Mouse (Mus musculus) urinary bladder, adult 18-20 months (tissue): ENCODE measurements around the gene Nek3.

Source experiments
- DNase-seq, 2 experiments: peaks; one replicate each; pipeline ENCODE4 v3.0.0; 2022; ENCODE audit warnings: low spot score in 2 of 2, mixed read lengths in 2 of 2

Nek3 gene

DNA sequence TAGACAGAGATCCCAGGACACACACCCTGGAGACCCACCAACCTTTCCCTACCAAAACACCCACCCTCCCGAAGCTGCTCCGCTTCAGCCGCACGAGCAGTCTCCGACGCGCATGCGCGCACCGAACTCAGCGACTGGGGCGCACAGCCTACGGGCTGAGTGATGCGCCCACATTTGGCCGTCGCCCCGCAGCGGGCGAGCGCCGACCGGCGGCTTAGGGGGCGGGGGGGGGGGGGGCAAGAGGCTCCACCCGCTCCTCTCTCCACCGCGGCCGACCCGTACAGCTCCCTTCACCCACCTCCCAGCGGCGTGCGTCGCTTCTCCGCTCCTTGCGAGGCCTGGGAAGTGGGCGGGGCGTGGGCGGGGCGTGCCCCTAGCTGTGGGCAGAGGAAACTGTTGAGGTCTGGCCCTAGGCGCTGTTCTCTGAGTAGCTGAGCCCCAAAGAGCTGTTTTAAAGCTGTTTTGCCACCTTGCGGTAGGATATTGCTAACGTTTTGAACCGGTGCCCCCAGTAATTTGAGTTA, at the start of gene Nek3:
TSS of gene Nek3 (minus strand) at position 356 of the 524 bp plus-strand sequence.
- DNase-seq: peak; percentile 55 to 68

DNA sequence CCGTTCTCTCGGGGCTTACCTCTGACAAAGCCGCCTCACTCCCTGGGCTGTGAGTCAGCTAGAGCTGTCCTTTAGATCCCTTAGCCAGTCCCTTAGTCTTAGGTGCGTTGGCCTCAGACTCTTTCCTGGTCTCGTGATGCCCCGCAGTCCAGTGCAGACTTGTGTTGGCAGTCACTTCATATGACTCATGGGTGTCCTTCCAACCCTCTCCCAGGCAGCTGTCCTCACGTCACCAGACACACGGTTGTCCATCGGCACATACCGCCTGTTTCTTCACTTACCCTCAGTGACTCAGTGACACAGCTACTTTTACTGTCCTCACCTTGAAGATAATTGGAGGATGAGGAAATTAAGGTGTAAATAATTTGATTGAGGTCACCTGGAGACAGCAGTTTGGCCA, 48.6 kb upstream of the Nek3 start:
- peak; percentile 31 to 49 for DNase-seq

DNA sequence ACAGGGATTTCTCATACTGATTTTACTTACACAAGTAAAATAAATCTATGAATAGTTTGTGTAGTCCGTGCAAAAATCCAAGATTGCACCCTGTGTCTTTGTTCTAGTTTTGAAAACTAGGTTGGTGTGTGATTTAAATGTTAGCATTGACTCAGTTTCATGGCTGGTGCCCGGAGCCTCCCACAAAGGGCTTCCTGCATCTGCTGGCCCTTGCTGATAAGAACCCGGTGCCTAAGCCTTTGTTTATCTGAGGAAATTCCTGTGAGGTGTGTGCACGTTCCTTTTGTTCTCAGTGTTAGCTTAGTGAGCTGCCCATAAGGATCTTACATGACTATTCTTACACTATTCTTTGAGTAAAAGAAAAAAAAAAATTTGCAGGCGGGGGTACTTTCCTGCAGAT, 42.8 kb upstream of the Nek3 start:
- DNase-seq: peak in 1 of 2 experiments; percentile 28

DNA sequence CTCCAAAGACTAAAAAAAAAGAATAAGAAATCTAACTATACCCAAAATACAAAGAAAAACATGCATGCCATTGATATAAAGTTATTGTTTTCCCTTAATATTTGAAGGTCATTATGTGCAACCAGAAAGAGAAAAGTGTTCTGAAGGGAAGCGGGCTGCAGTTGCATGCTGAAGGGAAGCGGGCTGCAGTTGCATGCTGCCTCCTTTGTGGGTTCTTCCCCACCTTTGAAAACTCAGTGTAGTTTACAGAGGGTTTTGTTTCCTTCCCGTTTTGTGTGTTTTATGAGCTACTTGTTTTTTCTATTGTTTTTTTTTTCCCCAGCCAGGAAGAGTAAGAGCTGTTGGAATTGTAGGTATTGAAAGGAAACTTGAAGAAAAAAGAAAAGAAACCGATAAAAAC, 41.3 kb upstream of the Nek3 start:
- no peak for DNase-seq

DNA sequence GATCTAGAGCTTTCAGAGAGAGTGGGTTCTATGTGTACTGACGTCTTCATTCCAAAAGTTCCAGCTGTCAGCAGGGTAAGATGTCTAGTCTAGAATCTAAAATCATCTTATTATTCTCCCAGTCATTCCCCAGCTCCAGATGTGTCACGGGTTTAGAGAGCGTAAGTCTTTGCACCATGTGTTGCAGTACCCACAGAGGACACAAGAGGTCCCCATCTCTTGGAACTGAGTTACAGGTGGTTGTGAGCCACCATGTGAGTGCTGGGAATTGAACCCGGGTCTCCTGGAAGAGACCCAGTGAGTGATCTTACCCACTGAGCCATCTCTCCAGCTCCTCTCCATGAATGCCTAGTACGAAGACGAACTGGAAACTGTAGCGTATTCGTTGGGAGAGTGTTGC, 33.2 kb upstream of the Nek3 start:
- DNase-seq: no peak

DNA sequence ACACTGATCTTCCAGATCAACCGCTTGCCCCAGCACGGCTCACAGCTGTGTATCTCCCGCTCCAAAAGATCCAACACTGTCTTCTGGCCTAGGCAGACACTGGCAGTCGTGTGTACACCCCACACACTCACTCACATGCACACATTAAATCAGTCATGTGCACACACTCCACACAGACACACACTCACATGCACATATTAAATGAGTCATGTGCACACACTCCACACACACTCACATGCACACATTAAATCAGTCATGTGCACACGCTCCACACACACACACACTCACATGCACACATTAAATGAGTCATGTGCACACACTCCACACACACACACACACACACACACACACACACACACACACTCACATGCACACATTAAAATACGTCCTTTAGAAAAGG, 31.7 kb upstream of the Nek3 start:
- DNase-seq: no peak

DNA sequence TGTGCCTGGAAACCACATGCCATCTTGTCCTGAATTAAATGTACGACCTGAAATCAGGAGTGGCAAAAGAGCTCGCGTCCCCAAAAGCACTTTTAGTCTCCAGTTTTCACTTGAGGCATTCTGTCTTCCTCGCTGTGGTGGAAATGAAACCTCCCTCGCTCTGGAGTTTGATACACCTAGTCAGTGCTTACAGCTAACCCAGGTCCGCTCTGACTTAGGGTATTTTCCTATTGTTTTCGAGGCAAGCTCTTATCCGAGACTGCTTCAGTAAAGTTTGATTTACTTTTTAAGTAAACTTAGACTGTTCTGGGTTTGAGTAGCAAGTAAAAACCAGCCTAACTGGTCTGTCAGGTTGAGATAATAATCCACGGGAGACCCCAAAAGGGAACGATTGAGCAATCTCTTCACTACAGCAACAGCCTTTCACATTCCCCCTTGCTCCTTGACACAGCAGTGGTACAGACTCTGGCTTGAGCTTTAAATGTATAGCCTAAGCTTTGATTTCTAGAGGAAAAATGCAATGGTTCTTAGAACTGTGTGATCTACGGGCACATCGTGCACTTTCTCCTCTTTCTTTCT, 27.3 kb upstream of the Nek3 start:
- peak; percentile 37 to 45 for DNase-seq

DNA sequence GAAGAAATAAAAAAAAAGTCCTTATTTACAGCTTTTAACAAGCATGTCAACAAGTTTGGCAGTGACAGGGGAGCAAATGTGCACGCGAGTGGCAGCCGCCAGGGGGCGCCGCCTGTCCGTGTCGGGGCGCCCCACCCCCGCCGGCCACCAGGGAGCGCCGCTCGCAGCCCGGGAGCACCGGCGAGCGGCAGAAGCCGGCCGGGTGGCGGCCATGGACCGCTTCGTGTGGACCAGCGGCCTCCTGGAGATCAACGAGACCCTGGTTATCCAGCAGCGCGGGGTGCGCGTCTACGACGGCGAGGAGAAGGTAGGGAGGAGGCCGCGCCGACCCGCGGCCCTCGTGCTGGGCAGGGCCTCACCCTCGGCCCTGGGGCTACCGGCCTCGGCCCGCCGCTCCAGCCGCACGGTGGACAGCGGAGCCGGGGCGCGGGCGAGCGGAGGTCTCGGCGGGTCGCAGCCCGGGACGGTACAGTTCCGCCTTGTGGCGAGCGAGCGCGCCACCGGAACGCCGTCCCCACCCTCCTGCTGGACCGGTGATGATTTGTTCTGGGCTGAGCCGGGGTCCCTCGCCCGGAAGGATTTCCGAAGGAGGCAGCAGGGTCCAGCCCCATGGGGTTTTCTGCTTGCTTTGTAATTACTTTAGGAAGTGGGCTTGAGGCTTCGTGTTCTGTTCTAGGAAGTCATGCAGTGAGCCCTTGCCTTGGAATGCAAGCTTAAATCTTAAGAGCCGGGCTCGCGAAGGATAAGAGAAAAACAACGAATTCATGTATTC, 26.6 kb upstream of the Nek3 start, which contains the start of gene Vps36:
TSS of gene Vps36 (plus strand) at position 150 of the 772 bp plus-strand sequence.
- peak; percentile 79 to 86 for DNase-seq

DNA sequence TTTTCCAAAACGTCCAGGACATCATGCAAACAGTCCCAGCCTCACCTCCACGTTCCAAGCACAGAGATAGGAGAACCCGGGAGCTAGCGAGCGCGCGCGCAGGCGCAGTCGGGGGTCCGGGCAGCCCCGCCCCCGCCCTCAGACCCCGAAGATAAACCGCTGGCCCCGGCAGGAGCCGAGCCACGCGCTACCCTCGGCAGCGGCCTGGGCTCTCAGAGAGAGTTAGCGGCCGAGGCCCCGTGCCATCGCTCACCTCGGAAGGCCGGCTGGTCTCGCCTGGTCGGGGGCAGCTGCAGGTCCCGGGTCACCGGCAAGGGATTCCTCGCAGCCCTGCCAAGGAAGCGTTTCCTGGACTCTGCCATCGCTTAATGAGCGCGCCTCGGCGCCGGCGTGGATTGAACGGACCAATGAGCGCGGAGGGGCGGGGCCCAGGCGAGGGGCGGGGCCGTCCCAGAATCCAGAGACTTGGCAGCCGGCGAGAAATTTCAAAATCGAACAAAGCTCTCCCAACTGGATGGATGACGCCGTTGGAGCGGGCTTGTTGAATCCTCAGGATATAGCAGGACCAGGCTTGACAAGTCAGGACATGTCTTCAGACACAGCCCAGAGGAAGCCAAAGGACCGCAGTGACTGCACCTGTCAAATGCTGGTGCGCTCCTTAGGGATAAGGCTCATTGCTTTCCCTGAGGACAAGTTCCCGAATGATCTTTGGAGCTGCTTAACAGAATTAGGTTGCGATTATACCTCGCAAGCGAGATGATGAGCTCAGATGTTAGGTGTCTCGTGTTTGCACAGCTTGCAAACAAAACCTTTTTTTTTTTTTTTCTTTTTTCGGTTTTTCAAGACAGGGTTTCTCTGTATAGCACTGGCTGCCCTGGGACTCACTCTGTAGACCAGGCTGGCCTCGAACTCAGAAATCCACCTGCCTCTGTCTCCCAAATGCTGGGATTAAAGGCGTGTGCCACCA, 19.5 kb upstream of the Nek3 start, which contains the start of gene Ckap2:
TSS of gene Ckap2 (minus strand) at position 389 of the 967 bp plus-strand sequence.
- peak; percentile 81 for DNase-seq

DNA sequence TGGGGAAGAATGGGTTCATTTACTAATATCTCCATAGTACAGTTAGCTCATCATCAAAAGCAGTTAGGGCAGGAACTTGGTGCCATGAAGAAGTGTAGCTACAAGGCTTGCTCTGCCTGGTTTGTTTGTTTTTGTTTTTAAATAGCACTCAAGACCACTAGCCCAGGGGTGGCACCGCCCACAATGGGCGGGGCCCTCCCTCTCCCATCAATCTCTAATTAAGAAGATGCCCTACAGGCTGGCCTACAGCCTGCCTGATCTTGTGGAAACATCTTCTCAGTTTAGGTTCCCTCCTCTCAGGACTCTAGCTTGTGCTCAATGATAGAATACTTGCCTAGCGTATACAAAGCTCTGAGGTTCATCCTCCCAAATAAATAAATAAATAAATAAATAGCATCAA, 18.6 kb upstream of the Nek3 start:
- DNase-seq: no peak

DNA sequence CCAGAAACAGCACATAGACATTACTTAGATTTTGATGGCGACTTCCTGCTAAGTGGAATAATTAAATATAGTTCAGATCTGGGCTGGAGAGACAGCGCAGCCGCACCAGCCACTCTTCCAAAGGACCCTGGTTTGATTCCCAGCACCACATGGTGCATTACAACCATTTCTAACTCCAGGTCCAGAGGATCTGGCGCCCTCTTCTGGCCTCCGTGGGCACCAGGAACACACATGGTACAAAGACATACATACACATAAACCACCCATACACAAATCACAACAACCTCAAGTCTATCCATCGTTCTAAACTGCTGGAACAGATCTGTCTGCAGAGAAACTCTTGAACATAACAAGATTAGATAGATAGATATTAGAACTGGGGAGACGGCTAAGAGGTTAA, 9.7 kb upstream of the Nek3 start:
- no peak for DNase-seq

DNA sequence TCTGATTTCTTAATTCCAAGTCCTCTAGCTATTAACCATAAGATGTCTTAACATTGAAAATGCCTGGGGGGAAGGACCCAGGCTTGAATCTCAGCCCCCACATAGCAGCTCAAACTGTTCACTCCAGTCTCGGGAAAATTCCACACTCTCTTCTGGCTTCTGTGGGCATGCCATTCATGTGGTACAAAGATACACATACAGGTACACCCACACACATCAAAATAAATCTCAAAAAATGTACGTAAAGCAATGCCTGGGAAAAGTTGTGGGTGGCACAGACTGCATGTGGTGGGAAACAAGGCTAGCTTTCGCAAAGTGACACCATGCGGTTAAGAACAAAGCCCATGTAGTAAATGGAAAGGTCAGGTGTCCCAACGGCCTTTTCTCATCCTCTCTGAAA, 2.9 kb upstream of the Nek3 start:
- DNase-seq: no peak

DNA sequence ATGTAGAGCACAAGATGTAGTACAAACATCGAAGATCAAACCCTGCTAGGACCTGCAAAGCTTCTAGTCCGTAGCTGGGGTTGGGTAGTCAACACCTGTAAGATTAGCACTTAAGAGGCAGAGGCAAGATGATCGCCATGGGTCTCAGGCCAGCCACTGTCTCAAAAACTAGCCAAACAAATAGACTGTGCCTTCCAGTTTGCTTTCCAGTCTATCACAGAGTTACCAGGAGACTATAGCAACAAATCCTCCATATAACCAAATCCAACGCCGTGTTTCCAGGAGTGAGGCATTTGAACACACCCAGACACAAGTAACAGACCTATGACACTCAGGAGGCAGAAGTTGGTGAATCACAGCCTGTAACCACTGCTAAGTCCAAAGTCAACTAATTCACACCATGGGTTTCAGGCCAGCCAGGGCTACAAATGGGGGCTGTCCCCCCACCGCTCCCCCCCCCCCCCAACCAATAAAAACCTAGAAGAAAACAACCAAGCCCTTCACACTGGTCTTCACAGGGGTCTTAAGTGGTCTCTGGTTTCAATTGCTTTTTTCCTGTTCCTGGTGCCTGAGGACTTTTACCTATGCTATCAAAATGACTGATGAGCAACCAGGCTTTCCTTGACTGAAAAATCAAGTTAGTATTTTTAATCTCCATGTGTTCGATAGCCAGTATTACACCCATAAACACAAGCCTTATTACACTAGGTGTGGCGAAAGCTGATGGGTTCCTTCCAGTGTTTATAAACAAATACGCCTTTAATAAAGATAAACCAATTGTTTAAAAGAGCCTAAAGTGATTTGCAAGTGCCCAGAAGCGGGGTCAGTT, 770 bp downstream of the Nek3 start:
- DNase-seq: no peak

DNA sequence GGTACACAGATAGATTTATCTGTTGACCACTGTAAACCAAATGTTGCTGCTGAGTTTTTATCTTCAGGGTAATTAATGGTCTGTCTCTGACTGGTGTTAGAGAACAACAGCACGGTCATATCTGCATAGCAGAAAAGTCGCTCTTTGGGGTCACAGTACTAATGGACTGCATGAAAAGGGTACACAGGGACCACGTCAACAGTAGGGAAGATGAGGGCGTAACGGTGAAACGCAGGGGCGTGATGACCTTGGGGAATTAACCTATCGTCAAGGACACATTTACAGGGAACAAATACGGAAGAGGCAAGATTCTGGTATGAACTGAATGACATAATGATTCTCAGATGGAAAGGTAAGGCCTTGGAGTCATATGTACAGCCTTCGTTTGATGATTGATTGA, 1.8 kb downstream of the Nek3 start:
- DNase-seq: no peak

DNA sequence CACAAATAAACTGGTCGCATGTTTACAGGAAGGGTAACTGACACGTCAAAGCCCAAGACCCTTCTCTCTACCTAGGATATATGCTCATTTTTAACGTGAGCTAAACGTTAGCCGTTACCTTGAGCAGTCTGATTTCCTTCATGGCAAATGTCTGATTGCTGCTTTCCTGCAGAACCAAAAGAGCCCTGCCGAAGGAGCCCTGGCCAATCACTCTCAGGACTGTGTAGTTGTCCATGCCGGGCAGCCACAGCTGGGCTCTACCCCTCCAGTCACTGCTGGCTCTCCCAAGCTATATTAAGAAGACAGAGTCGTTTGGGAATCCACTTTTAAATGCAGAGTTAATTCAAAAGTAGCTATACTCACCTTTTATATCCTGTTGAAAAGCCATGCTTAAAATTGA, 4.0 kb downstream of the Nek3 start:
- DNase-seq: no peak

DNA sequence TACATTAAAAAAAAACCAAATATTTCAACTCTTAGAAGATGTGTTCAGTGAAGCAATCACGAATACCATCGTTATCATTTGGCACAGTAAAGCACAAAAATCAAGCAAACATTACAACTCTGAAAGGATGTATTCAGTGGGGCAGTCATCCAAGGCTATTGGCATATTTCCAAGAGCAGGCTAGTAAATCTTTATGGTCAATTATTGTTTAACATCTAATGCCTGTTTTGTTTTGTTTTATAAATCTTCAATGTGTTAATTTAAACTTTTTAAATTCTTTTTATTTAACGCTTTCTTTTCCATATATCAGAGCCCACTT, 15.9 kb downstream of the Nek3 start:
- no peak for DNase-seq

DNA sequence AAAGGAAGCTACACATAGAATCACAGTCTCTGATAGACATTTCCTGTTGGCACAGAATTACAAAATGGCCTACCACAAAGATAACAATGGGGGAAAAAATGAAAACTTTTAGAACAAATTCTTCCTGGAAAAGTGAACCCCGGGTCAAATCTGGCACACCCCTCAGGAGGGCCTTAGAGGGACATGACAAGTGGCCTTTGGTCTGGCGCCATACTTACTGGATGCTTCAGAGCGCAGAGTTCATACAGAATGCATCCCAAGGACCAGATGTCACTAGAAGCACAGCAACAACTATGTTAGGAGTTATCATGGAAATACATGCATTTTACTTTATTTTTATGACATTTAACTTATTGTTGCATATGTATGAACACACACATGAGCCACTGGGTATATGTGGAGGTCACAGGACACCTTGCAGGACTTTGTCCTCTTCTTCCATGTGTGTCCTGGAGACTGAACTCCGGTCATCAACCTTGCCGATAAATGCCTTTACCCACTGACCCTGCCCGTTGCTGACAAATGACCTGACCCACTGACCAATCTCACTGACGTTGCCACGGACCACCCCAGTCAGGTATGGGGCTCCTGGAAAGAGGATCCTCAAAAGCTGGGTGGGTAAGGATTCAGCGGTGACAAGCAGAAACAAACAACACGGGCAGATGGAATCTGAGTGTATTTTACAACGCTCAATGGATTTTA, 16.4 kb downstream of the Nek3 start:
- no peak for DNase-seq

DNA sequence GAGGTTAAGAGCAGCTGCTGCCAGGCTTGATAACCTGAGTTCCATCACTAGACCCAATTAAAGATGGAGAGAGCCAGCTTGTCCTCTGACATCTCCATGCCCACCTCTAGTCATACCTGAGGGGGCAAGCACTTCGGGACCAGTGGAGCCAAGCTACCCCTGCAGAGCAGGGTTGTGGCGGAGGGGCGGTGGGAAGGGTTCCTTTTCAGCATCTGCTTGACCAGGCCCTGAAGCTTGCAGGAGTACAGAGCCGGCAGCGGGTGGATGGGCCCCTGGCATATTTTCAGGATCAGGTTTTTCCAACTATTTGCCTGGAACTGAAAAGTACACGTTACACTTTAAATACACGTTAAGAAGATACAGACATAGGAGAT, 17.9 kb downstream of the Nek3 start:
- no peak for DNase-seq

DNA sequence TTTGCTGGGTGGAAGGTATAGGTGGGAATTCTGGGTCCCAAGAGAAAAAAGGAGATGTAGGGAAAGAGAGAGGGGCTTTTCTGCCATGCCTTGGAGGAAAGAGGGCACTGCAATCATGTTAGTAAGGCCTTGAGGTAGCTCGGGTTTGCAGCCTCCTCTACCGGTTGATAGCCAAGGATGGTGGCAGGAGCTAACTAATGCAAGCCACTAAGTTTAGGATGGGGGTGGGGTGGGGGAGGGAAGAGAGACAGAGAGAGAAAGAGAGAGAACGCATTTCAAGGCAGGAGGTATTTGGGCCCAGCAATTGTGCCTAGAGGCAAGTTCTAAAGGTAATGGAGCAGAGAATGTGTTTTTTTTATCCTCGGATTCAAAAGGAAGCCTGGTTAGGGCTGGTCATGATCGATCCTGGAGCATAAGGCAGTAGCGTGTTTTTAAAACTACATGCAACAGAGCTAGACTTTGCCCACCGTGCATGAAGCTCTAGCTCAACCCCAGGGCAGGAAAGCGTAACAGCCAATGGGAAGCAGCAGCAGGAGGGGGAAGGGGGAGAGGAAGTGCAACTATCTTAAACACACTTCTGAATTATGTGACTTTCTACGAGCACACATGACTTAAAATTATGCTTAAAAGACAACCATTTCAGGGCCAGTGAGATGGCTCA, 18.4 kb downstream of the Nek3 start:
- no peak for DNase-seq

DNA sequence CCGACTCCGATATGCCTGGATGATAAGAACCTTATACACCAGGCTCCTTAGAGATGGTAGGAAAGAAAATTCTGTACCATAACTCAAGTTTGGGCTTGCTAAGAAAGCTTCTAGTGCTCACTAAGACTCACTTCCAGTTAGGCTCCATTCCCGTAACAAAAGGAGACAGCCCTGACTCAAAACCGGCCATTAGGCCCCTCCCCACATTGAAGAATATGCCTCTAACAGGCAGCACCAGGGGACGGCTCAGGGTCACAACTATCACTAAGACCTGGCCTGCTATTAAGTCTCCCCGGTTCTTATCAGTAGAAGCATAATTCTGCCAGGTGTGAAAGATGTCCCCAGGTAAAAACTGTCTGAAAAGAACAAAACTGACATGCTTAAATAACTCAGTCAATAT, 20.4 kb downstream of the Nek3 start:
- DNase-seq: no peak
